Mouse (Mus musculus) bone marrow, adult 2 months (tissue): ENCODE data around the gene Ndrg3. TPM values are rescaled to one million over a fixed set of nuclear protein-coding genes. Genes with fewer than 3 reads are reported as not detected.

Experiments
- H3K27ac ChIP-seq: fragments of 200-500 bp; 2 replicates; pipeline ENCODE4 v1.5.1; 2012; ENCODE audit warnings: low read depth, mild to moderate bottlenecking, control low read depth, inconsistent platforms, low read length; ENCODE audit not compliant: control insufficient read depth, poor library complexity, insufficient read depth
- H3K4me1 ChIP-seq: fragments of 200-500 bp; 2 replicates; pipeline ENCODE4 v1.6.1; 2011; ENCODE audit warnings: low read length; ENCODE audit not compliant: control insufficient read depth, insufficient read depth
- H3K4me3 ChIP-seq: fragments of 200-500 bp; replicated peaks from 2 replicates; pipeline ENCODE3; 2011; ENCODE audit warnings: mild to moderate bottlenecking, low read depth, low read length, control low read depth; ENCODE audit not compliant: control insufficient read depth
- CTCF ChIP-seq: fragments of 200-500 bp; IDR thresholded peaks from 2 replicates; pipeline ENCODE4 v1.5.1; 2011; ENCODE audit warnings: low read length, control low read depth; ENCODE audit not compliant: control insufficient read depth, insufficient read depth
- POLR2A ChIP-seq: fragments of 200-500 bp; IDR thresholded peaks from 2 replicates; pipeline ENCODE4 v1.6.1; 2011; ENCODE audit warnings: low read depth, mild to moderate bottlenecking, control low read depth, low read length, borderline replicate concordance; ENCODE audit not compliant: control insufficient read depth
- WGBS: fragments of 180-500 bp; shearing (Covaris S2); methylation state at CpG from one replicate; pipeline ENCODE4 v1.1.7; 2018; 5-methylcytosine and 5-hydroxymethylcytosine counted together
- polyA plus RNA-seq: library from polyadenylated mRNA; stranded (reverse); fragments of >200 nt; gene quantifications from 2 replicates; pipeline ENCODE4 v1.2.4, GENCODE M21; 2011; ENCODE audit warnings: low replicate concordance; ENCODE audit not compliant: missing spikeins, insufficient read depth, insufficient read length

Ndrg3 gene
- polyA plus RNA-seq, 1 experiment: 17.1 TPM

DNA sequence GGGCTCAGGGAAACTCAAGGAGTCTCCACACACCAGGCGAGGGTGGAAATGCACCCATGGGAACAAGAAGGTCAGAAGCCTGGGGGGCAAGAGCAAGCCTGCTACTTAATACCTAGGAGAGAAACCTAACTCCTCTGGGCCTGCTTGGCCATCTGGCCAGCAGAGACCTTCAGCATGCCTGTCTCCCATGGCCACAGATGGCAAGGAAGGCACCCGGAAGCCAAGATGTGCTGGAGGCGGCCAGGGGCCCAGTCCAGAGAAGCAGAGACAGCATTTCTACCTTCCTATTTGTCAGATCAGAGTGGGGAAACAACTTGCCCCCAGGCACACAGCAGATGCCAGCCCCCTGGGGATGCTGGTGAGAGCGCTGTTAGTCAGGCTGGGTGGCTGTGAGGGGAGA, 36.4 kb upstream of the Ndrg3 start:
- H3K4me3 ChIP-seq: no peak overlapping the region
- no peak overlapping the region for H3K27ac ChIP-seq
- H3K4me1 ChIP-seq: no peaks in the 10 kb centered on the region; the same call in 1 of the 2 replicates
- TF ChIP-seq CTCF (no peak), POLR2A (no peak)
- WGBS: 94% methylated on average over 4 of the region's 4 CpGs

DNA sequence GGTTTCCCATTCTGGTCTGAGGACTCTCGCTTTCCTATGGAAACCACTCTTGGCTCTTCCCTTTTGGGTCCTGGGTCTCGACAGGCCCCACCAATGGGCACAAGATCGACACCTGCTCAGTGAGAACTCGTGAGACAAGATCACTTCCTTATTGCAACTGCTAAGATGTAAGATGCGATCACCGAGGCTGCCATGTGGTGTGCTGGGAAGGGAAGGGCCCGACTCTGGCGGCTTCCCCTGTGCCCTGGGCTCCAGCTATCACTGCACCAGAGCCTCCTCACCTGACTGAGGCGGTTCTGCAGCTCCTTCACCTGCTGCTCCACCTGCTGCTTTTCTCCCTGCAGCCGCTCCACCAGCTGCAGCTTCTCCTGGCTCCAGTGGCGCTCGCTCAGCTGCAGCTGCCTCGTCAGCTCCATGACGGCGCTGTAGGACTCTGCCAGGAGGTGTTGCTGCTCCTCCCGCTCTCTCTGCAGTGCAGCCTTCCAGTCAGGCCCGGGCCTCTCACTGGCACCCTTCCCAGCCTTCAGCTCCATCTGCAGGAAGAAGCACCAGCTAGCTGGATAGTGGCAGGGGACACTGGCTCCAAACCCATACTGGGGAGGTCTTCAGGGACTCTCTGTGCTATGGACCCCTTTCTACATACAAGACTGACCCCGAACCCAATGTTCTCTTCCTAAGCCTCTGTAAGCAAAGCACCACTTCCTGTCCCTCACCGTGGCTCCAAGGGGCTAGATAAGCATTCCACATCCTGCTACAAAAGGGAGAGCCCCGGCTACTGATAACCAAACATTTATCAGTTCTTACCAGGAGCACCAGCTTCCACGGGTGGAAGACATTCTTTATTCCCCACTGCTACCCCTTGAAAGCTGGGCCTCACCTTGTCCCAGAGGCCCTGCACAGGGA, 35.5 kb upstream of the Ndrg3 start:
- H3K27ac ChIP-seq: peak overlapping the region; percentile 48; the same call in 1 of the 2 replicates
- 40% methylated on average over 21 of the region's 21 CpGs for WGBS
- peak overlapping the region; percentile 4 for H3K4me3 ChIP-seq
- H3K4me1 ChIP-seq: no peaks in the 10 kb centered on the region; the same call in 1 of the 2 replicates
- TF ChIP-seq CTCF: no peak
- TF ChIP-seq POLR2A: no peak; the same call in 1 of the 2 replicates

DNA sequence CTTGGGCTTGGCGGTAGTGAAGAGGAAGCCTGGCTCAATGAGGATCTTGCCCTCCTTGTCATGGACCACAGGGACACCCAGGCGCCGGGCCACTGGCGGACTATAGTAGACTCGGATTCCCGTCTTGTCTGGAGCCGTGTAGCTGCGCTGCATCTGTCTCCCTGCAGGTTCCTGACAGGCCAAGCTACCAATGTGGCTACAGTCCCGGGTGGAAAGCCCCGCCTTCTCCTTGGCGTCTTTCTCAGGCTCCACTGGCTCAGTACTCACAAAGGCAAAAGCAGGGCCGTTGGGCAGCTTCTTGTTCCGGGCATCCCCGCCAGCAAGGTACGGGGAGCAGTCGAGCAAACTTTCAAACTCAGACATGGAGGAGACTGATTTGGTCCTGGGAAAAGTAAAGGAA, 29.3 kb upstream of the Ndrg3 start:
- Histone ChIP-seq H3K4me3 (no peak overlapping the region), H3K4me1 (no peaks in the 10 kb centered on the region), H3K27ac (no peak overlapping the region)
- WGBS: 93% methylated on average over 16 of the region's 16 CpGs
- no peak for TF ChIP-seq POLR2A
- no peak for TF ChIP-seq CTCF

DNA sequence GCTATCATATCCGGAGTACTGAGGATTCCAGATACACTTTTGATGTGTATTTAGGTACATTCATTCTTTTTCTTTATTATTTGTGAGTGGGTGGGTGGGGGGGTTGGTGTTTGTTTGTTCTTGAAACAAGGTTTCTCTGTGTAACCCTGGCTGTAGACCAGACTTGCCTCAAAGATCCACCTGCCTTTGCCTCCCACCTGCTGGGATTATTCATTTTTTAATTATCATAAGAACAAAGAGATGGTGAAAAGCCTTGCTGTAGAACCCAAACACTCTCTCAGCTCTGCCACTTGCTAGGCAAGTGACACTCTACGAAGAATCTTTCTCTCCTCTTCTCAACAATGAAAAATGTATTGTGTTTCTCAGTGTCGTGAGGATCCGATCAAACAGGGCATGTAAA, 27.4 kb upstream of the Ndrg3 start:
- Histone ChIP-seq H3K4me3 (no peak overlapping the region), H3K27ac (no peak overlapping the region), H3K4me1 (no peaks in the 10 kb centered on the region)
- TF ChIP-seq CTCF (no peak), POLR2A (no peak)
- WGBS: 84% methylated on average over 4 of the region's 4 CpGs

DNA sequence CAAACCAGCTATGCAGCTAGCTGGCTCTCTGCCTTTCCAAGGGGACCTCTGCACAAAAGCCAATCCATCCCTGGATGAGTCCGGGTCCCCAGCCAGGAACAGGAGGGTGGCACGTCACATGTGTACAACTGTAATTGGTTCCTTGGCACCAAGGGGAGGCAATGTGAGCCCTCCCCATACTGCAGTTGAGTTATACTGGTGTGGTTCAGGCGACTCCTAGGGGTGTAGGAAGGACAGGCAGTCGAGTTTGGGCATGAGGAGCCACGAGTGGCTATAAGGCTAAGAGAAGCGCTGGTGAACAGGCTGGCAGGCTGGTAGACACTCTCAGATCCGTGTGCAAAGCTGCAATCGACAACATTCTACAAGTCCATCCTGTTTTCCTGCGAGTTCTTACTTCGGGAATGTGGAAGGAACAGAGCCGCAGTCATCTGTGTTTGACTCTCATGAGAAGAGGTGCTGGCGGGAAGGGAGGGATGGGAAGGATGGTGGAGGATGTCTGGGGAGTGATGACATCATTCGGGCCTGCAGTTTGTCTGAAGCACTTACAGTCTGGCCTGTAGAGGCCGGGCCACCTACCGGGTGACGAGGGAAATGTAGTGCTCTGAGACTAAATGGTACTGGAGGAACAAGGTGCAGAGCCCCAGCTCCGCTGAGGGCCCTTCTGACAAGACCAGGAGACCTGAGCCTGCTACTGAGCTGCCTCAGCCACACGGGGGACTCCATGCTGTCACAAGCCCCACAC, 24.8 kb upstream of the Ndrg3 start:
- TF ChIP-seq POLR2A: no peak
- no peak for TF ChIP-seq CTCF
- Histone ChIP-seq H3K4me3 (no peak overlapping the region), H3K4me1 (no peaks in the 10 kb centered on the region), H3K27ac (no peak overlapping the region)
- WGBS: 79% methylated on average over 18 of the region's 18 CpGs

DNA sequence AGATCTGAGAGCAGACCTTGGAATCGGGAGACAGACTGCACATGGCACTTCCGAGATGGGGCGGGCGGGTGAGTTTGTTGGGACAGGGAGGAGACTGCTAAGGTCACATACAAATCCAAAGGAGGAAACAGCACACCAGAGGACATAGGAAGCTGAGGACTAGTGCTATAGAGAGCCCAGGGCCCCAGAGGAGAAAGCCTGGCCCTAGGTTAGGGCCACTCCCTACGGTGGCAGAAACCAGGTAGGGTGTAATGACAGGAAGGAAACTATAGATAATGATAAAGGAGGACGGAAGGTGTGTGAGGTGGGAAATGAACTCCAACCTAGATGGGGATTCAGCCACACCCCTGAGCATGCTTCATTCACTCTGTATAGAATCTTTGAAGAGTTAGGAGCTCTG, 20.5 kb upstream of the Ndrg3 start:
- TF ChIP-seq POLR2A (no peak), CTCF (no peak)
- Histone ChIP-seq H3K27ac (no peak overlapping the region), H3K4me1 (peaks cover 2% of the 10 kb centered on the region), H3K4me3 (no peak overlapping the region)
- WGBS: 78% methylated on average over 6 of the region's 6 CpGs

- H3K4me1 ChIP-seq: peaks cover 6% of the 10 kb centered on the region
- no peak overlapping the region for H3K27ac ChIP-seq
- no peak overlapping the region for H3K4me3 ChIP-seq
- TF ChIP-seq POLR2A (no peak), CTCF (no peak)
- WGBS: 21% methylated on average over 11 of the region's 11 CpGs
These were observed 18.9 kb upstream of the Ndrg3 start for GRCm38 (mm10) chr2:157010634-157011310.

DNA sequence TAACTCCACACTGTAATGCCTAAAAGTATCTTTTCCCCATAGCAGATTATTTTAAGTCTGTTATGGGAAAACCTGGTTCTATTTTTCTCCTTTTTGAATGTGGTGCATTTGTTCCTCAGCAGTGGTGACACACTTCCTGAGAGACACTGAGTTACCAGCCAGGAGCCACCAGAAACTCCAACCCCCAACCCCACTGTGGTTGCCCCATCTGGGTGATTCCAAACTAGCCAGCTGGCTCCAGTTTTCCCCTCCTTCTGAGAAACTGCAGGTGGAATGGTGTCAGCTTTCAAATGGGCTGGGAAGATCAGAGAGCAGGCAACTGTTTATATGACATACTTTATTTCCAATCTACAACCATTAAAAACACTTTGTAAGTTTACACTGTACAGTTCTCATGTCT, 18.3 kb upstream of the Ndrg3 start:
- H3K27ac ChIP-seq: no peak overlapping the region
- TF ChIP-seq POLR2A: no peak
- TF ChIP-seq CTCF: no peak
- H3K4me1 ChIP-seq: peaks cover 6% of the 10 kb centered on the region
- no peak overlapping the region for H3K4me3 ChIP-seq
